Mouse (Mus musculus) embryonic facial prominence, embryonic 12.5 days (tissue): ENCODE results near the gene Fgf3. TPM values are rescaled to one million over a fixed set of nuclear protein-coding genes. Genes with fewer than 3 reads are reported as not detected.
"Not testable (repeated sequence)": the region's sequence is repeated elsewhere in the genome, so short reads cannot be mapped to it uniquely, and the experiment has no call there.

Experiments used
- ATAC-seq: fragments of 200-750 bp; cut with Nextera tagmentation; 2 replicates; pipeline ENCODE4 v1.8.0; 2017; ENCODE audit not compliant: insufficient number of reproducible peaks, insufficient read depth, low FRiP score, low TSS enrichment
- H3K27ac ChIP-seq: fragments of 300-500 bp; sonication (generic); 2 replicates; pipeline ENCODE4 v1.5.1; 2016; ENCODE audit warnings: mild to moderate bottlenecking
- H3K27me3 ChIP-seq: fragments of 300-500 bp; sonication (generic); 2 replicates; pipeline ENCODE4 v1.6.1; 2016; ENCODE audit warnings: mild to moderate bottlenecking, moderate library complexity
- H3K36me3 ChIP-seq: fragments of 300-500 bp; sonication (generic); 2 replicates; pipeline ENCODE4 v1.6.1; 2016; ENCODE audit warnings: mild to moderate bottlenecking
- H3K4me1 ChIP-seq: fragments of 300-500 bp; sonication (generic); 2 replicates; pipeline ENCODE4 v1.6.1; 2016
- H3K4me2 ChIP-seq: fragments of 300-500 bp; sonication (generic); replicated peaks from 2 replicates; pipeline ENCODE4 v1.6.1; 2016; ENCODE audit warnings: mild to moderate bottlenecking, moderate library complexity
- H3K4me3 ChIP-seq: fragments of 300-500 bp; sonication (generic); 2 replicates; pipeline ENCODE4 v1.5.1; 2016; ENCODE audit warnings: mild to moderate bottlenecking
- H3K9ac ChIP-seq: fragments of 300-500 bp; sonication (generic); 2 replicates; pipeline ENCODE4 v1.6.1; 2016; ENCODE audit warnings: mild to moderate bottlenecking, moderate library complexity
- H3K9me3 ChIP-seq: fragments of 300-500 bp; sonication (generic); 2 replicates; pipeline ENCODE4 v1.6.1; 2016; ENCODE audit warnings: mild to moderate bottlenecking, moderate library complexity
- WGBS: fragments of 180-500 bp; shearing (Covaris S2); methylation state at CpG from one replicate; pipeline ENCODE4 v1.1.7; 2016; 5-methylcytosine and 5-hydroxymethylcytosine counted together
- polyA plus RNA-seq: library from polyadenylated mRNA; unstranded; fragments of >200 nt; fragmentation: Nextera tagmentation; extraction: Ambion mirVana; gene quantifications from 2 replicates; pipeline ENCODE4 v1.2.1, GENCODE M21; 2016

The Fgf3 gene
- polyA plus RNA-seq, 1 experiment from 2014 or later, result 0.58 TPM

DNA sequence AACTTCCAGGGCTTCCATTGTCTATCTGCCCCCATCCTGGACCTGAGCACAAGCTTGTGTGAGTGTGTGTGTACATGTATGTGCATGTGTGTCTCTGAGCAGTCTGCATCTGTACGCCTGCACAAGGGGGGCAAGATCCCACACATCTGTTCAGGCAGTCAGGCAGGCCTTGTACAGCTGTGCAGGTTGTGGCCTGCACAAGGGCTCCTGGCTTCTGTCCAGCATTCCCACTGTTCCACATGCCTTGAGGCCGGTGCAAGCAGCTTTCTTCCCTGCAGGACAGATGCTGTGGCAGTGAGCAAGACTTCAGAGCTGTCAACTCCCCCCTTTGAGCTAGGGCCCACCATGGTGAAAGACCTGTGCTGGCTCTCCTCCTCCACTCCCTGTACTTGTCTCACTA, 45.2 kb downstream of the Fgf3 start:
- WGBS, result 17% methylated on average over 2 of the region's 2 CpGs
- Histone ChIP-seq H3K27ac (no peak overlapping the region), H3K4me2 (no peak overlapping the region), H3K9ac (no peak overlapping the region; the same call in 1 of the 2 replicates), H3K36me3 (no peaks in the 10 kb centered on the region), H3K9me3 (no peaks in the 10 kb centered on the region), H3K4me3 (no peak overlapping the region), H3K27me3 (no peaks in the 10 kb centered on the region), H3K4me1 (no peaks in the 10 kb centered on the region; the same call in 1 of the 2 replicates)
- peak; percentile 58; the same call in 1 of the 2 replicates for ATAC-seq

- Histone ChIP-seq H3K27me3 (peaks cover 8% of the 10 kb centered on the region; the same call in 1 of the 2 replicates), H3K4me3 (no peak overlapping the region), H3K9me3 (no peaks in the 10 kb centered on the region), H3K4me1 (no peaks in the 10 kb centered on the region; the same call in 1 of the 2 replicates), H3K36me3 (no peaks in the 10 kb centered on the region), H3K27ac (no peak overlapping the region), H3K9ac (no peak overlapping the region), H3K4me2 (no peak overlapping the region)
- ATAC-seq, result no peak
- WGBS, result 77% methylated on average over 2 of the region's 2 CpGs
These were observed 49.8 kb downstream of the Fgf3 start for GRCm38 (mm10) chr7:144887672-144888071.

DNA sequence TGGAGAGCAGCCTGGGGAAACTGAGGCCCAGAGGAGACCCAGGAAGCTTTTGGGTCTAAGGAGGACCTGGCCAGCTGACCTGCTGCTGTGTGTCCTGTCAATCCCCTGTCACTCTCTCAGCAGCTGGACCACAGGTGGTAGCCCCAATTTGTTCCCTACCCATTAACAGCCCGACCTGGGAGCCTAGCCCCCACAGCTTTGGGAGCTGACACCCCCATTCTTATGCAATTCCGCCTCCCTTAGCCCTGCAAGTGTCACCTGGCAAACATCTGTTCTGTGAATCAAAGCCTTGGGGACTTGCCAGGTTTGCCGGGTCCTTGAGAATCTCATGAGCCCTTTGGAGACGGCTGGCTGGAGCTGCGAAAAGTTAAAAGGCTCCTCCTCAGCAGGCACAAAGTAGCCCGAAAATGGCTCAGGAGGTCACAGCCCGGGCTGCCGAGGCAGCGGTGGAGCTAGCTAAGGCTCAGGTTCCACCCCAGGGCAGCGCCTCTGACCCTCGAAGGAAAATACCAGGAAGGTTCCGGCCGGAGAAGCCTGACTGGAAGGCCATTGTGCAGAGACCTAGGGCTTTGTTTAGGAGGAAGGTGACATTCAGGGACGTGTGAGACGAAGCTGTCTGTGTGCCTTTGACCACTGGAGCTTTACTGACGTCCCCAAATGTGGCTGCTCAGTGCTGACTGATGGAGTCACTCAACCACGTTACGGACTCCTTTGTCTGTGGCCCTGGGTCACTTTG, 50.8 kb downstream of the Fgf3 start:
- no peak overlapping the region for H3K27ac ChIP-seq
- H3K36me3 ChIP-seq, result no peaks in the 10 kb centered on the region
- no peaks in the 10 kb centered on the region for H3K9me3 ChIP-seq
- H3K4me2 ChIP-seq, result no peak overlapping the region
- no peak for ATAC-seq
- no peaks in the 10 kb centered on the region for H3K4me1 ChIP-seq
- H3K27me3 ChIP-seq, result peaks cover 8% of the 10 kb centered on the region; the same call in 1 of the 2 replicates
- H3K4me3 ChIP-seq, result no peak overlapping the region
- no peak overlapping the region for H3K9ac ChIP-seq
- 5% methylated on average over 18 of the region's 18 CpGs for WGBS

- peaks cover 23% of the 10 kb centered on the region for H3K27me3 ChIP-seq
These were observed 52.8 kb downstream of the Fgf3 start for GRCm38 (mm10) chr7:144890661-144891060.

GRCm38 (mm10) chr7:144891863-144892262, 54.0 kb downstream of the Fgf3 start:
- Histone ChIP-seq H3K36me3 (no peaks in the 10 kb centered on the region), H3K9ac (no peak overlapping the region), H3K27me3 (peaks cover 35% of the 10 kb centered on the region), H3K4me2 (no peak overlapping the region), H3K4me3 (no peak overlapping the region), H3K4me1 (peaks cover 19% of the 10 kb centered on the region), H3K27ac (no peak overlapping the region), H3K9me3 (no peaks in the 10 kb centered on the region)
- WGBS, result 68% methylated on average over 2 of the region's 2 CpGs
- ATAC-seq, result no peak

More at GRCm38 (mm10) chr7:144890661-144891060, 52.8 kb downstream of the Fgf3 start:
- H3K9ac ChIP-seq, H3K4me2 ChIP-seq, H3K27ac ChIP-seq, H3K36me3 ChIP-seq, ATAC-seq, H3K4me1 ChIP-seq, H3K9me3 ChIP-seq, H3K4me3 ChIP-seq: not testable (repeated sequence)
- 83% methylated on average over 1 of the region's 1 CpGs for WGBS

GRCm38 (mm10) chr7:144892322-144892721, 54.4 kb downstream of the Fgf3 start:
- WGBS, result 56% methylated on average over 6 of the region's 6 CpGs
- H3K4me1 ChIP-seq, result peaks cover 19% of the 10 kb centered on the region
- H3K27ac ChIP-seq, result no peak overlapping the region
- H3K27me3 ChIP-seq, result peaks cover 40% of the 10 kb centered on the region
- H3K9me3 ChIP-seq, result no peaks in the 10 kb centered on the region
- H3K9ac ChIP-seq, result no peak overlapping the region
- H3K4me3 ChIP-seq, result no peak overlapping the region
- ATAC-seq, result no peak
- H3K4me2 ChIP-seq, result no peak overlapping the region
- no peaks in the 10 kb centered on the region for H3K36me3 ChIP-seq

Other genes starting within 250 kb of the Fgf3 start
- gene Ano1, start 86.1 kb upstream of the Fgf3 start, polyA plus RNA-seq, result 10.9 and 15.9 TPM in 2 replicates
- 0.08 and 0.15 TPM in 2 replicates for gene Fgf4, start 9.3 kb downstream of the Fgf3 start, polyA plus RNA-seq
- 24.5 and 30.1 TPM in 2 replicates for gene Fgf15, start 58.4 kb downstream of the Fgf3 start, polyA plus RNA-seq
- gene LTO1, start 77.0 kb downstream of the Fgf3 start, polyA plus RNA-seq, result 25.2 and 25.5 TPM in 2 replicates
- gene Ccnd1, start 101.8 kb downstream of the Fgf3 start, polyA plus RNA-seq, result 131 and 156 TPM in 2 replicates